Mouse (Mus musculus) embryonic facial prominence, embryonic 14.5 days (tissue): ENCODE data around the gene Oasl1. TPM values are rescaled to one million over a fixed set of nuclear protein-coding genes. Genes with fewer than 3 reads are reported as not detected.

Experiments used
- ATAC-seq: fragments of 200-750 bp; cut with Nextera tagmentation; 2 replicates; pipeline ENCODE4 v1.8.0; 2017; ENCODE audit warnings: low read depth, moderate number of reproducible peaks, moderate TSS enrichment
- DNase-seq: peaks from one replicate; pipeline ENCODE4 v3.0.0-alpha.2; 2015; ENCODE audit warnings: low spot score
- H3K27ac ChIP-seq: fragments of 300-500 bp; sonication (generic); replicated peaks from 2 replicates; pipeline ENCODE4 v1.5.1; 2014; ENCODE audit warnings: low read depth, mild to moderate bottlenecking, low read length, moderate library complexity
- H3K27me3 ChIP-seq: fragments of 300-500 bp; sonication (generic); replicated peaks from 2 replicates; pipeline ENCODE4 v1.6.1; 2014; ENCODE audit warnings: low read length; ENCODE audit not compliant: control insufficient read depth, insufficient read depth
- H3K36me3 ChIP-seq: fragments of 300-500 bp; sonication (generic); 2 replicates; pipeline ENCODE4 v1.6.1; 2014; ENCODE audit warnings: low read length, mixed read lengths; ENCODE audit not compliant: control insufficient read depth, insufficient read depth
- H3K4me1 ChIP-seq: fragments of 300-500 bp; sonication (generic); 2 replicates; pipeline ENCODE4 v1.6.1; 2014; ENCODE audit warnings: antibody characterized with exemption, low read length; ENCODE audit not compliant: control insufficient read depth, insufficient read depth
- H3K4me2 ChIP-seq: fragments of 300-500 bp; sonication (generic); 2 replicates; pipeline ENCODE4 v1.6.1; 2014; ENCODE audit warnings: low read depth, mild to moderate bottlenecking, low read length, moderate library complexity, mixed read lengths
- H3K4me3 ChIP-seq: fragments of 300-500 bp; sonication (generic); 2 replicates; pipeline ENCODE4 v1.5.1; 2014; ENCODE audit warnings: low read depth, mild to moderate bottlenecking, low read length
- H3K9ac ChIP-seq: fragments of 300-500 bp; sonication (generic); 2 replicates; pipeline ENCODE4 v1.6.1; 2014; ENCODE audit warnings: low read depth, mild to moderate bottlenecking, low read length, moderate library complexity, mixed read lengths
- H3K9me3 ChIP-seq: fragments of 300-500 bp; sonication (generic); 2 replicates; pipeline ENCODE4 v1.6.1; 2016; ENCODE audit warnings: low read length; ENCODE audit not compliant: control insufficient read depth
- WGBS: fragments of 180-500 bp; shearing (Covaris S2); extraction: QIAGEN DNeasy Blood & Tissue Kit; methylation state at CpG from one replicate; pipeline ENCODE4 v1.1.7; 2014; 5-methylcytosine and 5-hydroxymethylcytosine counted together
- polyA plus RNA-seq: library from polyadenylated mRNA; unstranded; fragments of >200 nt; fragmentation: Nextera tagmentation; extraction: Ambion mirVana; gene quantifications from 2 replicates; pipeline ENCODE4 v1.2.1, GENCODE M21; 2014

Oasl1 gene
- polyA plus RNA-seq, 1 experiment from 2014 or later = 0.56 TPM

- Histone ChIP-seq H3K9ac (no peak overlapping the region), H3K4me2 (no peak overlapping the region), H3K9me3 (no peaks in the 10 kb centered on the region), H3K4me1 (peaks cover 7% of the 10 kb centered on the region; the same call in 1 of the 2 replicates), H3K27ac (no peak overlapping the region), H3K27me3 (no peaks in the 10 kb centered on the region), H3K4me3 (no peak overlapping the region), H3K36me3 (peaks cover 42% of the 10 kb centered on the region)
- 68% methylated on average over 12 of the region's 12 CpGs for WGBS
- DNase-seq (no peak), ATAC-seq (no peak)
These were observed 27.6 kb downstream of the Oasl1 start for GRCm38 (mm10) chr5:114950669-114951068.

GRCm38 (mm10) chr5:114951279-114951880 lies 28.3 kb downstream of the Oasl1 start:
- Histone ChIP-seq H3K27me3 (no peaks in the 10 kb centered on the region), H3K4me2 (no peak overlapping the region), H3K9me3 (no peaks in the 10 kb centered on the region), H3K4me3 (no peak overlapping the region), H3K36me3 (peaks cover 35% of the 10 kb centered on the region), H3K4me1 (peaks cover 7% of the 10 kb centered on the region; the same call in 1 of the 2 replicates), H3K9ac (no peak overlapping the region), H3K27ac (no peak overlapping the region)
- 73% methylated on average over 21 of the region's 21 CpGs for WGBS
- DNase-seq = no peak
- no peak; the same call in 1 of the 2 replicates for ATAC-seq

- no peak overlapping the region for H3K4me3 ChIP-seq
- no peak overlapping the region for H3K4me2 ChIP-seq
- 84% methylated on average over 12 of the region's 14 CpGs for WGBS
- H3K9ac ChIP-seq = no peak overlapping the region
- H3K9me3 ChIP-seq = no peaks in the 10 kb centered on the region
- ATAC-seq = no peak
- H3K4me1 ChIP-seq = peaks cover 7% of the 10 kb centered on the region; the same call in 1 of the 2 replicates
- H3K27ac ChIP-seq = no peak overlapping the region
- DNase-seq = no peak
- H3K36me3 ChIP-seq = peaks cover 15% of the 10 kb centered on the region
- H3K27me3 ChIP-seq = no peaks in the 10 kb centered on the region
These were observed 30.3 kb downstream of the Oasl1 start for GRCm38 (mm10) chr5:114953326-114953725.

- DNase-seq (no peak), ATAC-seq (no peak)
- Histone ChIP-seq H3K4me2 (no peak overlapping the region), H3K4me3 (no peak overlapping the region), H3K4me1 (no peaks in the 10 kb centered on the region), H3K27me3 (no peaks in the 10 kb centered on the region), H3K27ac (no peak overlapping the region), H3K36me3 (no peaks in the 10 kb centered on the region), H3K9me3 (no peaks in the 10 kb centered on the region), H3K9ac (no peak overlapping the region)
- WGBS = 85% methylated on average over 5 of the region's 5 CpGs
These were observed 35.0 kb downstream of the Oasl1 start for GRCm38 (mm10) chr5:114958069-114958468.

- Histone ChIP-seq H3K4me1 (no peaks in the 10 kb centered on the region), H3K36me3 (no peaks in the 10 kb centered on the region), H3K4me3 (no peak overlapping the region), H3K4me2 (no peak overlapping the region), H3K27me3 (no peaks in the 10 kb centered on the region), H3K9me3 (no peaks in the 10 kb centered on the region), H3K27ac (no peak overlapping the region), H3K9ac (no peak overlapping the region)
- peak; percentile 44; the same call in 1 of the 2 replicates for ATAC-seq
- peak; percentile 51 for DNase-seq
- WGBS = 49% methylated on average over 4 of the region's 4 CpGs
These were observed 38.7 kb downstream of the Oasl1 start for GRCm38 (mm10) chr5:114961590-114962360.

GRCm38 (mm10) chr5:114964315-114964966 lies 41.4 kb downstream of the Oasl1 start:
- no peak overlapping the region for H3K9ac ChIP-seq
- no peaks in the 10 kb centered on the region for H3K9me3 ChIP-seq
- peaks cover 8% of the 10 kb centered on the region; the same call in 1 of the 2 replicates for H3K27me3 ChIP-seq
- no peaks in the 10 kb centered on the region for H3K4me1 ChIP-seq
- DNase-seq (no peak), ATAC-seq (no peak)
- 60% methylated on average over 7 of the region's 7 CpGs for WGBS
- H3K27ac ChIP-seq = no peak overlapping the region
- no peak overlapping the region for H3K4me2 ChIP-seq
- H3K4me3 ChIP-seq = no peak overlapping the region
- H3K36me3 ChIP-seq = no peaks in the 10 kb centered on the region

GRCm38 (mm10) chr5:114964967-114965898 lies 42.2 kb downstream of the Oasl1 start:
- Histone ChIP-seq H3K4me3 (no peak overlapping the region), H3K9ac (no peak overlapping the region; the same call in 1 of the 2 replicates), H3K4me2 (no peak overlapping the region), H3K27me3 (peaks cover 8% of the 10 kb centered on the region; the same call in 1 of the 2 replicates), H3K9me3 (no peaks in the 10 kb centered on the region), H3K4me1 (no peaks in the 10 kb centered on the region), H3K36me3 (no peaks in the 10 kb centered on the region), H3K27ac (no peak overlapping the region)
- no peak for ATAC-seq
- DNase-seq = no peak
- WGBS = 57% methylated on average over 17 of the region's 17 CpGs
